Mouse (Mus musculus) heart, embryonic 10.5 days (tissue): Measurements from ENCODE around the gene Pde1c. TPM values are rescaled to one million over a fixed set of nuclear protein-coding genes. Genes with fewer than 3 reads are reported as not detected.

Source experiments
- DNase-seq: peaks from one replicate; pipeline ENCODE4 v3.0.0-alpha.2; 2017; ENCODE audit warnings: low spot score
- H3K27ac ChIP-seq: fragments of 300-500 bp; sonication (generic); 2 replicates; pipeline ENCODE4 v1.5.1; 2016; ENCODE audit warnings: mild to moderate bottlenecking
- H3K27me3 ChIP-seq: fragments of 300-500 bp; sonication (generic); 2 replicates; pipeline ENCODE4 v1.6.1; 2016; ENCODE audit warnings: mild to moderate bottlenecking; ENCODE audit not compliant: poor library complexity, insufficient read depth, severe bottlenecking
- H3K36me3 ChIP-seq: fragments of 300-500 bp; sonication (generic); 2 replicates; pipeline ENCODE4 v1.6.1; 2016; ENCODE audit warnings: mild to moderate bottlenecking, moderate library complexity
- H3K4me1 ChIP-seq: fragments of 300-500 bp; sonication (generic); 2 replicates; pipeline ENCODE4 v1.6.1; 2016; ENCODE audit warnings: mild to moderate bottlenecking
- H3K4me3 ChIP-seq: fragments of 300-500 bp; sonication (generic); 2 replicates; pipeline ENCODE4 v1.5.1; 2016; ENCODE audit warnings: mild to moderate bottlenecking, moderate library complexity
- H3K9me3 ChIP-seq: fragments of 300-500 bp; sonication (generic); 2 replicates; pipeline ENCODE4 v1.6.1; 2016; ENCODE audit warnings: mild to moderate bottlenecking, moderate library complexity
- WGBS: fragments of 180-500 bp; shearing (Covaris S2); methylation state at CpG from one replicate; pipeline ENCODE4 v1.1.7; 2016; 5-methylcytosine and 5-hydroxymethylcytosine counted together
- polyA plus RNA-seq: library from polyadenylated mRNA; unstranded; fragments of >200 nt; fragmentation: Nextera tagmentation; extraction: Ambion mirVana; gene quantifications from 2 replicates; pipeline ENCODE4 v1.2.1, GENCODE M21; 2016

Pde1c gene
- polyA plus RNA-seq, 1 experiment from 2014 or later = 2.2 TPM

DNA sequence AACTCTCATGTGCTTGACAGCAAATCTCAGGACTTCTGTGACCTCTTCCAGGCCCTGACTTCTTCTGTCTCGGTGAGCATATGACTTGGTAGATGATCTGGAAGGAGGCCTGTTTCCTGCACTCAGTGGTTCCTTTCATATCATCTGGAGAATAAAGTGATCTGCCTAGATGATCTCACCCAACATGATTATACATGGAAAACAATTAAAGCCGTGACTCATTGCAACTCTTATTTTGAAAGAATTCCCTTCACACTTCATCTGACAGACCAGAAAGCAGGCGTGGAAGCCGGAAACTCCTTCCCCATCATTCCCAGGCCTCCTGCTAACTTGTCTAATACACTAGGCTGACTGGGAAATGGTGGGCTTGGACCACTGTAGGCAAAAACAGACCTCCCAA, 152.7 kb downstream of the Pde1c start:
- H3K9me3 ChIP-seq = no peaks in the 10 kb centered on the region
- no peaks in the 10 kb centered on the region for H3K27me3 ChIP-seq
- no peak overlapping the region for H3K27ac ChIP-seq
- H3K4me3 ChIP-seq = no peak overlapping the region
- H3K36me3 ChIP-seq = no peaks in the 10 kb centered on the region
- no peaks in the 10 kb centered on the region for H3K4me1 ChIP-seq
- DNase-seq = no peak
- 75% methylated on average over 4 of the region's 4 CpGs for WGBS

DNA sequence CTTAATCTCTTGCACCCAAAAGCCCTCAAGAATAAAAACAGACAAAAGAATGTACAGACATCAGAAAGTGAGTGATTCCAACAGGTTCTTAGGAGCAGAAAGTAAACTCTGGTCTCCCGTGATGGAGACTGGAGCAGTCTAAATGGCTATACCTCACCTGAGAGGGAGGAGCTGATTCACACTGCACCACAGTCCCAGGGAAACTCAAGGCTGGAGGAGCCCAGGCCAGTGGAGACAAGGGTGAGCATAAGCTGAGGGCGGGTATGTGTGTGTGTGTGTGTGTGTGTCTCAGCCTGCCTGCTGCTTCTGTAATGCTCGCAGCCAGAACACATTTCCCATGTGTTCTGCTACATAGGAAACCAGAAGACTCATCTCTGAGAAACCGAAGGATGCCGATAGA, 179.7 kb downstream of the Pde1c start:
- no peaks in the 10 kb centered on the region for H3K27me3 ChIP-seq
- H3K4me3 ChIP-seq = no peak overlapping the region
- 85% methylated on average over 5 of the region's 5 CpGs for WGBS
- H3K27ac ChIP-seq = no peak overlapping the region
- DNase-seq = no peak
- no peaks in the 10 kb centered on the region for H3K9me3 ChIP-seq
- no peaks in the 10 kb centered on the region for H3K36me3 ChIP-seq
- H3K4me1 ChIP-seq = no peaks in the 10 kb centered on the region

DNA sequence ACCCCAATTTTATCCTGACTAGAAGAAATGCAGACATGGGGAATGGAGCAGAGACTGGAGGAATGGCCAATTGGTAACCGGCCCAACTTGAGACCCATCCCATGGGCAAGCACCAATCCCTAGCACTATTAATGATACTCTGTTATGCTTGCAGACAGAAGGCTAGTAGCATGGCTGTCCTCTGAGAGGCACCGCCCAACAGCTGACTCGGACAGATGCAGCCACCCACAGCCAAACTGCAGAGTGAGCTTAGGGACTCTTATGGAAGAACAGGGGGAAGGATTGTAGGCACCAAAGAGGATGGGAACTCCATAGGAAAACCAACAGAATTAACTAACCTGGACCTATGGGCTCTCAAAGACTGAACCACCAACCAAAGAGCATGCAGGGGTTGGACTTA, 192.5 kb downstream of the Pde1c start:
- no peaks in the 10 kb centered on the region for H3K27me3 ChIP-seq
- 91% methylated on average over 3 of the region's 3 CpGs for WGBS
- no peak for DNase-seq
- H3K9me3 ChIP-seq = no peaks in the 10 kb centered on the region
- no peak overlapping the region for H3K4me3 ChIP-seq
- H3K27ac ChIP-seq = no peak overlapping the region
- H3K36me3 ChIP-seq = no peaks in the 10 kb centered on the region
- peaks cover 11% of the 10 kb centered on the region; the same call in 1 of the 2 replicates for H3K4me1 ChIP-seq

DNA sequence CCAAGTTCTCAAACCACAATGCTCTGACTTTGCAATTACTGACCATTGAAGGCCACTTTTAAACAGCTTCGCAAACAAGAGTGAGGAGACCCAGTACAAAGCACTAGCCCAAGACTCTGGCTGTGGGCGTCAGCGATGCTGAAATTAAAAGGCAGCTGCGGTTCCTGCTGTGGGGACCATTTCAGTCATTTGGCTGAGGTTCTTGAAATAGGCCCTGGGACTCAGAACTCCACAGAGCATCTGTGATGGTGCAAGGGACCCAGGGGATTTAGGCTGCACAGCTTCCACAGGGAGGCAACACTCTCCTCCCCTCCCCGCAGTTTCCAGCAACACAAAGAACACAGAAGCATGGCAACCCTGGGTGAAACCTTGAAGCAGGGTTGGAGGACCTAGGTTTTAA, 194.7 kb downstream of the Pde1c start:
- 85% methylated on average over 5 of the region's 5 CpGs for WGBS
- no peak overlapping the region for H3K4me3 ChIP-seq
- no peaks in the 10 kb centered on the region for H3K36me3 ChIP-seq
- H3K9me3 ChIP-seq = no peaks in the 10 kb centered on the region
- H3K27me3 ChIP-seq = no peaks in the 10 kb centered on the region
- H3K27ac ChIP-seq = no peak overlapping the region
- H3K4me1 ChIP-seq = peaks cover 9% of the 10 kb centered on the region; the same call in 1 of the 2 replicates
- no peak for DNase-seq

DNA sequence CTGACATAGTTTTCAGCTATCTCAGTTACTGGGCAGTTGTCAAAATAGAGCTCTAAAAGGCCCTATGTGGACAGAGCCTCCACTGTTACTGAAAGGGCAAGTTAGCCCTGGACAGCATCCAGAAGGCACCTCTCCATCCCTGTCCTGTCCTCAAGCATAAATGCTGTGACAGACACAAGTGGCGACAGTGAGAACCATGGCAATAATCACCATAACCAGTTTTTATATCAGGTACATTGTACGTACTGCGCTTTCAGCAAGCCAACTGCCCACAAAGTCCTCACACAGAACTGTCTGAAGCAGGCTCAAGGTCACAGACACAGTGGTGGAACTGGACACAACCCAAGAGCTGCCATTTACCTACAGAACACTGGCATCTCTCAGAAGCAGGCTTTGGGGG, 195.2 kb downstream of the Pde1c start:
- H3K4me1 ChIP-seq = peaks cover 9% of the 10 kb centered on the region; the same call in 1 of the 2 replicates
- no peak overlapping the region for H3K4me3 ChIP-seq
- 71% methylated on average over 3 of the region's 3 CpGs for WGBS
- H3K9me3 ChIP-seq = no peaks in the 10 kb centered on the region
- DNase-seq = no peak
- H3K27me3 ChIP-seq = no peaks in the 10 kb centered on the region
- H3K36me3 ChIP-seq = no peaks in the 10 kb centered on the region
- no peak overlapping the region for H3K27ac ChIP-seq

DNA sequence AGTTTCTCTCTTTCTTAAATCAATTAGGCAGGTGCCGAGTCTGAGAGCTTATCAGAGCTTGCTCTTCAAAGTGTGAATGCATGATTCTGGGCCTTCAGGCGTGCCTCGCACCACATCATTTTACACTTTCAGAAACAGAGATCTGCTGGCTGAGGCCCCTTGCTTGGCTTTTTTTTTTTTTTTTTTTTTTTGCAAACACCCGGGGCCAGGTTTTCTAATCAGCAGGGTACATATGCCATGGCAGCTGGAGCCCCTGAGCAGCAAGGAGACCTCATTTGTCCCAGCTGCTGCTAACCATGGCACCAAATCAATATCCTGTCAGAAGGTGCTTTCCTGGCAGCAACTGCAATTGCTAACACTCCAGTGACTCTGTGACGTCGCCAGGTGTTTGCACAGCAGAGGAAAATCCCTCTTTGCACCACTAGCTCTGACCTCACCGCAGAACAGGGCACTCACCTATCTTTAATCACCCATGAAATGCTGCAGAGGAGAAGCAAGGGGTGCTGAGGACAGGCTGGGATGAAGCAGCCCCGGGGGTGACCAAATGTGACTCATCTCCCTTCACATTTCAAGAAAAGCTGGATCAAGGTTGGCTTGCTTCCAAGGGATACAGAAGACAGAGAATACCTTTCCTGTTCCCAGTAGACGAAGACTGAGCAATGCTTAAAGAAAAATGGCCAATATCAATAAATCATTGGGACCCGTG, 195.7 kb downstream of the Pde1c start:
- H3K4me1 ChIP-seq = peaks cover 9% of the 10 kb centered on the region; the same call in 1 of the 2 replicates
- WGBS = 46% methylated on average over 10 of the region's 10 CpGs
- no peak overlapping the region for H3K27ac ChIP-seq
- H3K27me3 ChIP-seq = no peaks in the 10 kb centered on the region
- no peaks in the 10 kb centered on the region for H3K36me3 ChIP-seq
- DNase-seq = no peak
- H3K9me3 ChIP-seq = no peaks in the 10 kb centered on the region
- no peak overlapping the region for H3K4me3 ChIP-seq

DNA sequence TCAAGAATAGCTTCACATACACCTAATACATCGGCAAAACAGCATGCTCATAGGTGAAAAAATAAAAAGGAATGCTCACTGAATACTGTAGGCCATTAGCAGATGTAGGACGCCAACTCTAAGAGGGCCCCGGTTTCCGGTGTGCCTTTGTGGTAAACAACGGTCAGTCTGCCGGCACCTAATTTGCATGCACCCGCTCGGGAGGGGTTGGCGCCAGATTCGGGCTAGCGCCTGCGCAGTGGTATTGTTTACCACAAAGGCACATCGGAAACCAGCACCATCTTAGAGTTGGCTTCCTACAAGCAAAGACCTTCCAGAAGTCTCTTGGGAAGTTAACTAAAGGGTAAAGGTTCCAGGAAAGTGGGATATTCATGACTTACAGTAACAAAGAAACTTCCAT, 199.4 kb downstream of the Pde1c start:
- Histone ChIP-seq H3K27me3 (no peaks in the 10 kb centered on the region), H3K4me1 (peaks cover 11% of the 10 kb centered on the region; the same call in 1 of the 2 replicates), H3K27ac (no peak overlapping the region), H3K9me3 (no peaks in the 10 kb centered on the region), H3K4me3 (no peak overlapping the region), H3K36me3 (no peaks in the 10 kb centered on the region)
- WGBS = 73% methylated on average over 13 of the region's 13 CpGs
- DNase-seq = no peak

DNA sequence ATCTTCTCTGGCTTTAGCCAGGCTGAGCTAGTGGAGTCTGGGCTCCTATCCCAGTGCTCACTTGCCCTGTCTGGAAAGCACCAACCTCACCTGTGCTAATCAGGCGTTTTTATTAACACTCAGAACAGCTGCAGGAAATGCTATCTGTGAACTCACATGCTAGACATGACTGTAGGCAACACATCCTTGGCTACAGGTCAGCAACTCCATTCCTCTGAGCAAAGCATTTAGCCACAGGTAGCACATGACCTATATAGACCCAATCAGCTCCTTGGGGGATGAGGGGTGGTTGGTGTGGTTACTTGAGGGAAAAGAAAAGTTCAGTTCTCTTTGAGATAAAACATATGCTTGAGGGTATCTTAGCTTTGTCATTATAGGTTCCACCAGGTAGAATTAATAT, 200.8 kb downstream of the Pde1c start:
- Histone ChIP-seq H3K27me3 (no peaks in the 10 kb centered on the region), H3K27ac (no peak overlapping the region), H3K4me3 (no peak overlapping the region), H3K9me3 (no peaks in the 10 kb centered on the region), H3K36me3 (no peaks in the 10 kb centered on the region), H3K4me1 (0 out of 2 replicates have a peak, but pooled peaks cover 3% of the 10 kb centered on the region)
- DNase-seq = no peak
- WGBS = 52% methylated on average over 1 of the region's 1 CpGs

DNA sequence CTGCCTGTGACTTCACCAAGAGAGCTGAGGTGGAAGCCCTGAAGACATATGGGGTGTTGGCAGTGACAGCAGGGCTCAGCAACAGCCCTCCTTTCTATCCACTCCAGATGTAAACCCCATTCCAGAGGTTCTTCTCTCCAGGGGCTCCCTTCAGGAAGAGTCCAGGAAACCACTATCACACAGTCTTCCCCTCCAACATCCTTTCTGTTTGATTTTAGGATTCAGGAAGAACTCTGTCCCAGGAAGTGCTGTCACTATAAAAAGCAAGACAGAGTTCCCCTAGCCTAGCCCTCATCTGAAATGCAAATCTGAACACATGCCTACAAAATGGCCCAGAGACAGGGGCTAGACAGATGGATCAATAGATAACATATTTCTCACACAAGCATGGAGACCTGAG, 201.6 kb downstream of the Pde1c start:
- Histone ChIP-seq H3K4me3 (no peak overlapping the region), H3K27ac (no peak overlapping the region), H3K27me3 (no peaks in the 10 kb centered on the region), H3K9me3 (no peaks in the 10 kb centered on the region), H3K36me3 (no peaks in the 10 kb centered on the region), H3K4me1 (peaks cover 7% of the 10 kb centered on the region)
- DNase-seq = no peak

DNA sequence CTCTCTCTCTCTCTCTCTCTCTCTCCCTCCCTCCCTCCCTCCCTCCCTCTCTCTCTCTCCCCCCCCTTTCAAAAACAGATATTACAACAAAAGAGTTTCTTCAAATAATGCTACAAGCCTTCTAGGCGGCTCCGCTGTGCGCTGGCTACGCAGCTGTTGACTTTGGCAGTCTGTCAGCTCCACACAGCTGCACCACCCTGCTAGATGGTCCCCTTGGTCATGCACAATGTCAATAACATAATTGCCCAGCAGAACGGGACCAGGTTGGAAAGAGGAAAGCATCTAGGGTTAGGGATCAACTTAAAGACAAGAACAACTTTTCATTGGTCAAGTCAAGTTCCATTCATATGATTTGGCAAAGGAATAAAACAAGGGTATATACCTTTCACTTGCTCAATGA, 206.3 kb downstream of the Pde1c start:
- DNase-seq = no peak
- H3K4me3 ChIP-seq = peak overlapping the region; percentile 67
- no peaks in the 10 kb centered on the region for H3K36me3 ChIP-seq
- H3K4me1 ChIP-seq = peaks cover 14% of the 10 kb centered on the region
- H3K9me3 ChIP-seq = no peaks in the 10 kb centered on the region
- WGBS = 7% methylated on average over 5 of the region's 5 CpGs
- H3K27me3 ChIP-seq = no peaks in the 10 kb centered on the region
- peak overlapping the region; percentile 72; the same call in 1 of the 2 replicates for H3K27ac ChIP-seq

DNA sequence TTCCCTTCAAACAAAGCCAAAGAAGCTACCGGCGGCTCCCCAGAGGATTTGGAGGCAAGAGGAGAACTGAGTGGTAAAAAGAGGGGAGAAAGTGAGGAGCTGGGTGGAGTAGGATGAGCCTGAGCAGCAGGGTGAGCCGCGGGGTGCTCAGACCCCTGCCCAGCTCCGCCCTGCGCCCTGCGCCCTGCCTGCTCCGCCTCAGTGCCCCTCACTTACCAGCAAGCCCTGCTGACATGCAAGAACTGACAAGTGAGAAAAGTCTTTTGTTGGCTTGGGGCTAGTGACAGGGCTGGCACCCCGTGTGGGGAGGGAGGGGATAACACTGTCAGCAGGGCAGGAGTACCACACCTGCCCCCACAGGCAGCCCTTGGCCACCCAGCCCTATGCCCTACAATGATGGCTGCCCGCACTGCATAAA, 206.8 kb downstream of the Pde1c start:
- Histone ChIP-seq H3K36me3 (no peaks in the 10 kb centered on the region), H3K27ac (peak overlapping the region; percentile 72), H3K4me3 (peak overlapping the region; percentile 67), H3K4me1 (peaks cover 14% of the 10 kb centered on the region), H3K27me3 (no peaks in the 10 kb centered on the region), H3K9me3 (no peaks in the 10 kb centered on the region)
- 2% methylated on average over 9 of the region's 10 CpGs for WGBS
- peak; percentile 78 for DNase-seq

DNA sequence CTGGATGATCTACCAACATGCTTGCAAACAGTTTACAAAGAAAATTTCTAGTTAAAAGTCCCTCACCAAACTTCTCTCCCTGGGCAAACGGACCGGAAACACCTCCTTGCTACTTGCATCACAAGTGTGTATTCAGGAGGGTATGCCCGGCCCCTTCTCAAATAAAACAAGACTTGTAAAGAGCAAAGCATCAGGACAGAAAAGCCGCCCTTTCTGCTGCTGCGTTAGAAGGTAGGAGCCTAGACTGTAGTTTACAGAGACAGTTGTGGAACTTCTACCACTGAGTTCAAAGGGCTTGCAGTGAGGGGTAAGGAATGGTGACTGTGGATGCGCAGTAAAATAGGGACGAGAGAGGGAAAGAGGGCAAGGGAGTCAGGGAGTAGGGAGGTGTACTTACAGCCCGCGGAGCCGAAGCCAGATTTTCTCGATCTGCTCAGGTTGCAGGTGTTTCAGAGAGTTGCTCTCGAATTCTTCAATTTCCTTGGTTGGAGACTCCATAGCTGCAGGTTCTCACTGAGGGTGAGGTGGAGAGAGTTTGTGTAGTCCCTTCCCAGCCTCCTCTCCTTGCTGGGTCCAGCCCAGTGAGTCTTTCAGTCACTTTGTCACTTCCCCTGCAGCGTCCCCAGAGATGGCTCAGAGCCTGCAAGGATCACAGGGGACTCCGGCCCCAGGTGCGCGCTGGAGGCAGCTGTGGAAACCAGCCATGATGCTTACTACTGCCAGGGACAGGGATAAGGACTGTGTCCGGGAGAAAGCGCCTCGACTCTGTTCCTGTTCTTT, 207.4 kb downstream of the Pde1c start:
- WGBS = under 1% methylated on average over 19 of the region's 19 CpGs
- no peak for DNase-seq
- Histone ChIP-seq H3K4me3 (peak overlapping the region; percentile 67), H3K36me3 (no peaks in the 10 kb centered on the region), H3K27ac (peak overlapping the region; percentile 72), H3K27me3 (no peaks in the 10 kb centered on the region), H3K4me1 (peaks cover 14% of the 10 kb centered on the region), H3K9me3 (no peaks in the 10 kb centered on the region)

DNA sequence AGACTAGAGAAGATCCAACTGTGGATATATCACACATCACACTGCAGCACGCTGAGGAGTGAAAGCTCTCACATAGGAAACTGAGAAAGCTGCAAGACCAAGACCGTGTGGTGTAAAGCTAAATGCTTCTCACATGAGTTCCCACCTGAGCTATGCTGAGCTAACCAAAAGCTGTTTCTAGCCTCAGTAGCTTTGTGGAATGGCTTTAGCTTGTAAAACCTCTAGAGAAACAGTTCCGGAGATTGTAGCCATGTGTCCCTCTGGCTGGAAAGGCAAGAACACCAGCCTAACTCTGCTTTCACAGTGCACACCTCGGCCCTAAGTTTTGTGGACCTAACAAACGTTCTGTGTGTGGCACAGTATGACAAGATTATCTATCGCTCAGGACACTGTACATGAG, 208.8 kb downstream of the Pde1c start:
- Histone ChIP-seq H3K4me3 (no peak overlapping the region), H3K36me3 (no peaks in the 10 kb centered on the region), H3K27me3 (no peaks in the 10 kb centered on the region), H3K27ac (no peak overlapping the region), H3K9me3 (no peaks in the 10 kb centered on the region), H3K4me1 (peaks cover 14% of the 10 kb centered on the region)
- WGBS = 34% methylated on average over 6 of the region's 6 CpGs
- no peak for DNase-seq
